16 mouse cellular contexts compared by ENCODE assay signal in genomic region chr1:159632558-159632957, GRCm38 (mm10).
"Had no signal": no experiment of that assay in that cellular context is flagged by ENCODE, and none has a peak within 500 bp of the region (broad histone marks: within the 10 kb centered on the region; RNA-seq: fewer than 3 reads in every experiment).

No protein-coding gene starts in this region.

- H3K4me3 ChIP-seq: neural tube, embryonic 13.5 days; neural tube, embryonic 15.5 days; stomach, embryonic 15.5 days had no signal

- DNase-seq: retina, postnatal 1 day; right cerebral cortex, adult 18-20 months; right cerebral cortex, postnatal 14 days; right cerebral cortex, postnatal 25 days; right cerebral cortex, postnatal 4 days; spleen, adult 18-20 months; thymus, adult 18-20 months; thymus, adult 2 months; thymus, postnatal 14 days; thymus, postnatal 25 days; thymus, postnatal 36 days; thymus, postnatal 4 days had no signal

- H3K27ac ChIP-seq: neural tube, embryonic 13.5 days; neural tube, embryonic 15.5 days; stomach, embryonic 15.5 days; stomach, postnatal 0 days had no signal
